Mouse (Mus musculus) gastrocnemius, postnatal 36 days (tissue): ENCODE results near the gene H2-Ob. TPM values are rescaled to one million over a fixed set of nuclear protein-coding genes. Genes with fewer than 3 reads are reported as not detected.

Experiments used
- DNase-seq, 2 experiments: peaks; one replicate each; pipeline ENCODE4 v3.0.0; 2022
- intact Hi-C: fragments of 180-260 bp; cut with DNase I; formaldehyde crosslinking; loops from one replicate; pipeline ENCODE4 v1.15.1; 2025
- total RNA-seq, 2 experiments: library from RNA; stranded (reverse); gene quantifications; 2 replicates each; pipeline ENCODE4 v1.2.3; 2021

The H2-Ob gene
- total RNA-seq, 2 experiments from 2014 or later, result 0.27 TPM; not detected in 1

DNA sequence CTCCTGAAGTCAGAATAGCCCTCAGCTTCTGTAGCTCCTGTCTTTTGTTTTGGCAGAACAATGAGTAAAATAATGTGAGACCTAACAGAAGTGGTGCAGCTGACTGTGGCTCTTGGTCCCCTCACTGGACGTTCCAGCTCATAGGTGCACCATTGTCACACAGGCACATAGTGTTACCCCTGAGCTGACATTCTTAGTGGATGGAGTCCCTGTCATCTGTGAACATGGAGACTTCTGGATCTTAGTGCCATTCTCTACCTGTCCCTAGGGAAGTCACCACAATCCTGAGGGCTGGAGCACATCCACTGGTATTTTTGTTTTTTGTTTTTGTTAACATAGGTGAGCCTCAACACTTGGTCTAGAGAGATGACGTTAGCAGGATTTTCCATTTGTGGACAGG is 32.2 kb downstream of the H2-Ob start:
- intact Hi-C loops, result no loop called here

DNA sequence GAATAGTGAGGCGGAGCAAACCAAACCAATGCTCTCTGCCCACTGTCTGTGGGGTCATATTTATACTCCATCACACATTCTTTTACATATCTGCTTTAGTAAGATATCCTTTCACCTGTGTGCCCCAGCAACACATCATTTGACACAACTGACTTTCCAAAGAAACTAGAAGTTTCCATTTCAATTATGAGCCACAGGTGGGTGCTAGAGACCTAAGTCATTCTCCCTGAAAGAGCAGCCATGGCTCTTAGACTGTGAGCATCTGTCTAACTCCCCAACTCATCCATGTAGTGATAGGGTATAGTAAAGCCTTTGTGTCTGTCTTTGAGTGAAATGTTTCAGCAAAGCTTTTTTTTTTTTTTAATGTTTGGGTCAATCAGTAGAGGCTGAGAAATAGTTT is 33.4 kb downstream of the H2-Ob start:
- intact Hi-C loops, result no loop called here
- DNase-seq, result no peak

More for the DNA sequence above, 32.2 kb downstream of the H2-Ob start:
- DNase-seq, result no peak

DNA sequence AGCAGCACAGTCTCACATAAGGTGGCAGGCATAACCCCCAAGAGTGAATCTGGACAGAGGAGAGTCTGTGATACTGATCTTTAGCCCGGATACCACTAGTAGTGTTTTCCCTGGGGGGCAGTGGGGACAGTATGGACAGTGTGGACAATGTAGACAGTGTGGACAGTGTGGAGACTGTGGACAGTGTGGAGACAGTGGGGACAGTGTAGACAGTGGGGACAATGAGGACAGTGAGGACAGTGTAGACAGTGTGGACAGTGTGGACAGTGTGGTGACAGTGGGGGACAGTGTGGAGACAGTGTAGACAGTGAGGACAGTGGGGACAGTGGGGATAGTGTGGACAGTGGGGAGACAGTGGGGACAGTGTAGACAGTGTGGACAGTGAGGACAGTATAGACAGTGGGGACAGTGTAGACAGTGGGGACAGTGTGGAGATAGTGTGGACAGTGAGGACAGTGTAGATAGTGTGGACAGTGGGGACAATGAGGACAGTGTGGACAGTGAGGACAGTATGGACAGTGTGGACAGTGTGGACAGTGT is 41.9 kb downstream of the H2-Ob start:
- DNase-seq, result no peak
- intact Hi-C loops, result no loop called here

DNA sequence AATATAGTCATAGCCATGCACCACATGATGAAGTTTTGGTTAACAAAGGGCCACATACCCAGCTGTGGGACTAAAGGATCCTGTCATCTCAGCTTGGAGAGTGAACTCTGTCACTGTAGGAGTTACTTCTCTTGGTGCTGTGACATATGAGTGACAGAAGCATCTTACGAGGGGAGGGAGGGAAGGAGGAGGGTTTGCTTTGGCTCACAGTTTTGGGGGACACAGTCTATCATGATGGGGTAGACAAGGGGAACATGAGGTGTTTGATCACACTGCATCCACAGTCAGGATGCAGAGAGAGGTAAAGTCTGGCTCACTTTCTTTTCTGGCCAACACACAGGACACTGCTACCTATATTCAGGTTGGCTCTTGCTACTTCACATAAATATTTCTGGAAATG is 43.1 kb downstream of the H2-Ob start:
- intact Hi-C loops, result no loop called here
- no peak for DNase-seq

DNA sequence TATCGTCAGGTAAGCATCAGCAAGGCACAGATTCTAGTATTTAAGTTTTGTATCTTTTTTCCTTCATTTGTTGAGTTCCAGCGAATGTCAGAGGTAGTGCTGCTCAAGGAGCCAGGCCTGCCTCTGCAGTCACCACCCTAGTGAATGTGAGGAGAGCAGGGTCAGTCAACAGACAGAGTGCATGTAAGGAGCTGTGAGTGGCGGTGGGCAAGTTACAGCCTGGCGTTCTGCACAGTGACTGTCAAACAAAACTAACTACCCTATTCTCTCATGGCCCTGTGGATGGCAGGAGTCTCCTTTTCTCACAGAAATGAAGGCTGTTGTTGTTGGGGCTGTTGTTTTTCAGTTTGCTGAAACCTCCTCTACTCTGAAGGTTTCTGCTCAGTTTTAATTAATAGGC is 46.7 kb downstream of the H2-Ob start:
- intact Hi-C loops, result no loop called here
- no peak for DNase-seq

DNA sequence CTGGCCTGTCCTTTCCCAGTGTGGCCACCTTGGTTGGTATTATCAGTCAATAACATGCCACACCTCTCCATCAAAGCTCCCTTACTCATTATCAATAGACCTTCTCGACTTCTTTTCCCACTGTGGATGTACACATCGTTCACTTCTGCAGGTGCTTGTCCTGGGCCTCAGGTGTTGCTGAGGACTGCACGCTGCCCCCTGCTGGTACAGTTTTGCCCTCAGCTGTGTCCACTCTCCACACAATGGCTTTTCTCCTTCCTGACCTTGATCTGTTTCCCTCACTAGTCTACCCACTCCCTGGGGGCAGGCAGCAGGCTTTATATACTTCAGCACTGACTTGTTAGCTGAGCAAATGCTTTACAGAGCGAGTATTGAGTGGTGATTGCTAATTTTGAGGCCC is 47.1 kb downstream of the H2-Ob start:
- intact Hi-C loops, result no loop called here
- no peak for DNase-seq

DNA sequence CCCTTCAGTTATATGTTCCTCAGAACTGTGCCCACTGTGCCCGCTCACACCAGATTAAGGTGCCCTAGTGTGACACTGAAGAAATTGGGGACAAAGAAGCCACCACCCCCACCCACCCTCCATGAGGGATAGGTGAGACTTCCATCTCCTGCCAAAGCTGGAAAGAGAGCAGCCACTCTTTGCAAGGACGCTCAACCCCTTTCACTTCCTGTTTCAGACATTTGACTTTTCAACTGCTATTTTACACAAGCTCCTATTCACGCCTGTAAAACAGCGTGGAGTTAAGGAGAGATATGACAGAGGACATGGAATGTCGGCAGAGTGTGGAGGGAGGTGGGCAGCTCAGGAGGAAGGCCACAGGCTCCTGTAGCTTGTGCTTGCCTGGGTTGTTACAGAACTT is 47.8 kb downstream of the H2-Ob start:
- DNase-seq, result no peak
- intact Hi-C loops, result no loop called here

DNA sequence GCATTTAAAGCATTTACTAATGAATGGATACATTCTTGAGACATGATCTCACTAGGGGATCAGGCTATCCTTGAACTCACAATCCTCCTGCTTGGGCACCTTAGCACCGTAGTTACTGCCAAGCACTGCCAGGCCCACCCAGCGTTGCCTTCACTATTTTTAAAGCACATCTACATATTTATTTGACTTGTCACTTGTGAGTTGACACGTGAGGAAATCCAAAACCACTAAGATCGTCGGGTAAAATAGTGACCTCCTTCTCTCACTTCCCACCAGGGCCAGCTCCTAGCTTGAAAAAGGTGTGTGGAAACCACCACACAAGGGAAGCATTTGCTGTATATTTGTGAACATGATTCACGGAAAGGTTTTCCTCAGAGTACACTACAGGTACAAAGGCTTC is 48.3 kb downstream of the H2-Ob start:
- DNase-seq, result no peak
- intact Hi-C loops, result no loop called here

DNA sequence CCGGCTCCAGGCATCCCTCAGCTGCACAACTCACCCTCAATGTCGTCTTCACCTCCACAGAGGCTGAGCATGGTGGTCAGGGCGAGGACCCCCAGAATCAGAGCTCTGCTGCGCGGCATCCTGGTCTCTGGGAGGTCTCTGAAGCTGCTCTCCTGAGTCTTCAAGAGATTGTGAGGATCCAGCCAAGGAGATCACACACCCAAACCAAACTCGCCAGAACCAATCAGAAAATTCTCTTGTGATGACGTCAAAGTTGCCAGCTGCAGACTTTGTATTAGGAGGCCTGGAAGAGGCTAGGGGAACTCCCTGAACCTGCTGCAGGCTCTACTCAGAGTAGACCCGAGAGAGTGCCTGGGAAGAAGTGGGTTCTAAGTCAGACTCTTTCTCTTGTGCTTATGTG is 48.9 kb downstream of the H2-Ob start, which contains the start of gene H2-Aa:
Gene H2-Aa, minus strand, starts transcription at position 176 of the 400 bp plus-strand sequence.
- intact Hi-C loops, result no loop called here
- peak; percentile 61 to 65 for DNase-seq

DNA sequence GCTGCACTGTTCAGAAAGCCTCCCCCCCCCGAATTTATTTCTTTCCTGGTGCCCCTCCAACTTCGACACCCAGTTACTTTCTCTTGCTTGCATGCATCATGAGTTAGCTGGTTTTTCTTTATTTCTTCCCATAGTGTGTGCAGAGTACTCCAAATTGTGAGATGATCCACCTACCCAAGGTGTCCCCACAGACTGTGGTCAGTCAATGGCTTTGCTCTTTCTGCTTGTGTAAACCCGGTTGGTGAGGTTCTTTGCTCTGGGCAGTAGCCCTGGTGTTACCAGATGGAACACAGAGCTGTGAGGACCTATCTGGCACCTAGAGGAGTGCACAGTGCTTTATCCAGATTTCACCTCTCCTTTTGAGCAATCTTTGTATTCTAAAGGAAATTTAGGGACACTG is 49.4 kb downstream of the H2-Ob start:
- no peak for DNase-seq
- intact Hi-C loops, result no loop called here

DNA sequence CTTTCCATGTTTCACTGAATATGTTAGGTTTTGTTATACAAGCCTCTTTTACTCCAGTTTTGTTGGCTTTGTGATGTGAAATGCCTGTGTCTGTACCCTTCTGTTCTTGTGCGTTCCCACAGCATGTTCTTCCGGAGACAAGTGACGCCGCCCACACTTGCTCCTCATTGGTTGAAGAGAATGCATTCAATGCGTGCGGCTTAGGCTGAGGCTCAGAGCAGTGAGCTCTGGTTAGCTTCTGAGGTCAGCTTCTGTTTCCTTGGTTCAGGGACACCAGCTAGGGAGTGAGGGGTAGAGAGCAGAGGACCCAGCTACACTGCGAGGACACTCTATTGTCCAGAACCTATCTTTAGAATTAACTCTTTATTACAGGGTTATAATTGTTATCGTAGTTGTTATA is 52.9 kb downstream of the H2-Ob start:
- peak; percentile 59 to 72 for DNase-seq
- intact Hi-C loops, result no loop called here

DNA sequence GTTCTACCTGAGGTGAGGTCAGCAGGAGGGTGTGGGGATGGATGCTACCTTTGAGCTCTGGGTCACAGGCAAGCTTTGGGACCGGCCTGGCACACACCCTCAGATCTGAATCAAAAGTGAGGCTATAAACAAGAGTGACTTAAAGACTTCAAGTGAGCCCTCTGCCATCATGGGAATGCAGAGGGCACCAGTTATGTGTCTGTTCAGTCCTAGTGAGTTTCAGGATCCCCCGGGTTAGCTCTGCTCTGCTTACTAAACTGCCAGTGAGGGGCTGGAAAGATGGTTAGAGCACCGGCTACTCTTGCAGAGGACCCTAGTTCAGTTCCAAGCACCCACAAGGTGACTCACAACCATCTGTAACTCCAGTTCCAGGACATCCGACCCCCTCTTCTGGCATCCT is 53.9 kb downstream of the H2-Ob start:
- intact Hi-C loops, result no loop called here
- no peak for DNase-seq

DNA sequence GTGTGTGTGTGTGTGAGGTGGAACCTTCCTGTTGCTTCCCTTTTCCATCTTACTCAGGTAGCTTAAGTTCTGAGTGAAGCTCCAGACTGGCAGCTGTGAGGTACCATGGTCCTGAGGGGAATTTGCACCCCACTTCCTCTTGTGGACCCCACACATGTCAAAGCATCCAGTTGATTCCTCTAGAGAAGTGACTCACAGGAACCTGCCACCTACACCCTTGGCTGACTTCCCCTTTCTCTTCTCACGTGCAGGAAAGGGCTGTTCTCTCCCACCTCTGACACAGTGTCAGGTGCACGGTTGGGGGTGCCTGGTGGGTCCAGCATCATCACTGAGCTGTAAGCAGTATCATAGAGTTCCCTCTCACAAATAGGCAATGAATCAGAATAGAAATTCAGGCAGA is 54.8 kb downstream of the H2-Ob start:
- no peak for DNase-seq
- intact Hi-C loops, result no loop called here

DNA sequence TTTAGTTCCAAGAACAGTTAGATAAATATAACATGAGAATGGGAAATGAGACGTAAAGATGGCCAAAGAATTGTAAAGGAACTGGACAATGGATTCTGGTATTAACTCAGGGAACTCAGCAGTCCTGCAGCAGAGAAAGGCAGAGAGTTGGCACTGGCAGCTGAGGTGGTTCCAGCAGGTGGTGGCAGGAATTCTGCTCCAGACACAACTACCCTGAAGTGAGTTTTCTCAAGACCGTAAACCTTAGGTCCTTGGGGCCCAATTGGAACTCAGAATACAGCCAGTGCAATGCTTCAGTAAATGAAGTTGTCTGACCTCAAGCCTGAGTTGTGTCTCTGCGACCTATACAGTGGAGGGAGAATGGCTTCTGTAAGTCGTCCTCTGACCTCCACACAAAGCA is 55.5 kb downstream of the H2-Ob start:
- no peak for DNase-seq
- intact Hi-C loops, result no loop called here

DNA sequence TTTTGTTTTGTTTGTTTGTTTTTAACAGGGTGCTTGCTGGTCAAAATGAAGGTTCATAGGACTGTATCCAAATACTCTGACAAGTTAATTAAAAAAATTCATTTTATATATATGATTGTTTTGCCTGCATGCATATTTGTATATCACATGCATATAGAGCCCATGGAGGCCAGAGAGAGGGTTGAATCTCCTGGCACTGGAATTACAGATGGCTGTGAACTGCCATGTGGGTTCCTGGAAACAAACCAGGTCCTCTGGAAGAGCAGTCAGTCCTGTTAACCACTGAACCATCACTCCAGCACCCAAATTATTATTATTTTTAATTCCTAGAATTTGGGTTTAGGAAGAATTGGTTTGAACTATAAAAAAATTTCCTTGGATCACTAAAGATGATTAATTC is 56.6 kb downstream of the H2-Ob start:
- no peak for DNase-seq
- intact Hi-C loops, result no loop called here

DNA sequence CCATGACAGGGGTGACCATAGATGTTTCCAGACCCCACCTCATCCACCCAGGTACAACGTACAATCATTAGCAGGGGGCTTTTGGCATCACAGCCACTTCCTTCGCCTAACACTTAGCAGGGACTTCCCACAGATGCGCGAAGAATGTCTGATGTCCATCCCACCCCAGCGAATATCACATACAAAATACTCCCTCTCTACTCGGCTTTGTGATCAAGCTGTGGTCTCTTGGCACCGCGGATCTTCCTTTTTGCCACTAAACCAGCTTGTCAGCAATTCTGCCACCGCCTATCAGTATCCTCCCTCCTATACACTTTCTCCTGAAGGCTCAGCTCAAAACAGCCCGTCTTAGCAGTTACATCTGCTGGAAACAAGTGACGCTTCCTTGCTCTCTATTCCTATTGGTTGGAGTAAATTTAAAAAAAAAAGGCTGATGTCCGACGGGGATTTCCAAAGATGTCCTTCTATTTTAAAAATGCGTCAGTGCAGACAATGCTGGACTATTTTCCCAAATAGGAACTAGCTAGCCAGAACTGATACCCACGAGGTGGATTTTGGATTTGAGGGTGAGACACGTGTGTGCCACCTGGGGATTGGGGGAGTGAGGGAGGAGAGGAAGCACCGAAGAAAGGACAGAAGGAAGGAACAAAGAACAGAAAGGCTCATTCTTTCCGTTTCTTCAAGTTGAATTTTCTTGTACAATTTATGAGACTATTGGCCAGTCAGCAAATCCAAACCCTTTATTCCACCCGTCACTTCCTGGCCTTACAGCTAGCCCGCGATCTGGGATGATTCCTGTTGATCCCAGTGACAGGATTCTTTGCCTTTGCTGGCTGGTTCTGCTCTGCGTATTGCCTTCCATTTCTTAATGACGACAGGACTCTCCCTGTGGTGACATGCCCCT is 57.4 kb downstream of the H2-Ob start:
- intact Hi-C loops, result no loop called here
- DNase-seq, result no peak

DNA sequence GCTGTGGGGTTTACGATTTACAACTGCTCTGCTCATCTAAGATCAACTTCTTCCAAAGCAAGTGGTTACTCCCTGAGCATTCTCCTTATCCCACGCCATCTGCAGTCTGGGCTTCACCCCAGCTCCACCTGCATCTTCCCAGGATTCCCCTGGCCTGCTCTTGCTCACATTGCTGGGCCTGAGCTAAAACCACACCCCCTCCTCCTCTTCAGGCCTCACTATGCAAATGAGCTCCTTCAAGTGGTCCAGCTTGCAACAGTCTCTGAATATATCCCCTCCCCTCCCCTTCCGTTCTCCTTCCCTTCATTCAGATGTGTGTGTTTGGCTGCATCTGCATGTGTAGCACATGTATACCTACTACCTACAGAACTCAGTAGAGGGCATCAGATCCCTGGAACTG is 60.7 kb downstream of the H2-Ob start:
- intact Hi-C loops, result no loop called here

DNA sequence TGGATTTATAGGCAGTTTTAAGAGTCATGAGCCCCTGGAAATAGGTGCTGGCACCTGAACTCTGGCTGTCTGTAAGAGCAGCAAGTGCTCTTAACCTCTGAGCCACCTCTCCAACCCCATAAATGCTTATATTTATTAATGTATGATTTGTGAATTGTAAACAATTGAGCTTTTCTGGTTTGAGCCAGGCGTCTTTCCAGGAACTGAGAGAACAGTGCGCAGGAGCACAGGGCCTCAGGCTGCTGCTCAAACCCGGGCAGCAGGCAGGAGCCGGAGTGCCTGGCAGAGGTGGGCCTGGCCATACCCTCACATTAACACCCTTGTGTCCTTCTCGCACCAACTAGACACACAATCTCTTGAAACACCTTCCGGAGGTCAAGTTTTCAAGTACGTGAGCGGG is 61.4 kb downstream of the H2-Ob start:
- intact Hi-C loops, result no loop called here
- no peak for DNase-seq

More for the DNA sequence above, 60.7 kb downstream of the H2-Ob start:
- DNase-seq, result no peak

DNA sequence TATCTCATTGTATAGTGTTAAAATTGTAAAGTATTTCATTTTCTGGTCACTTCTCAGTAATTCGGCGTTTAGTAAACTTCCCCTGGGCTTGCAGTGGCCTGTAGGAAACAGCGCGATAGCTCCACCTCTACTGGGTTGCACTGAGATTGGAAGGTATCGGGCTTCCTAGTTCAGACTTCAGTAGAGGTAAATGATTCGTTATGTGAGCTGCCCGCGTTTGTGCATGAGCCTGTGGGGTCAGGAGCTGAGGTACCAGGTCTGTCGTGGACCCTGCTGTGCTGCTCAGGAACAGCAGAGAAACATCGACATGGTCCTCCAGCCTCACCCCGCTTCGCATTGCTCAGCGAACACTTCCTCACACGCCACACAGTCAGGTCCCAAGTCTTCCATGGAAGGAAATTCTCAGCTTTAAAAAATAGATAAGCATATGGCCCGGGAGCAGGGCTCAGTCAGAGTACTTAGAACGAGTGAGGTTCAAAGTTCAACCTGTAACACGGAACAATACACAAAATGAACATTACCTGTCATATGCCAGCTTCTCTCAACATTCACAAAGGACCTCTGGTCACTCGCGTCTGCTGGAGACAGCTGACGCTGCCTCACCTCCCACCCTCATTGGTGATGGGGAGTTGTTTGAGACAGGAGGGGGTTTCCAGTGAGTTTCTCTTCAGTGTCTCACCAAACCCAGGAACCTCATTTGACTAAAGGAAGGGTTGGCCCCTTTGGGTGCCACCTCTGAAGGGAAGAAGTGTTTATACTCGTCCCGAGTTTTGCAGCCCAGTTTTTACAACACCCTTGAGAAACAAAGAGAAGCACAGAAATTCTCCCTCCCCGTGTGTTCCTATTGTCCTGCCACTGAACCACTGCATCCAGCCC is 62.2 kb downstream of the H2-Ob start:
- DNase-seq, result no peak
- intact Hi-C loops, result no loop called here

DNA sequence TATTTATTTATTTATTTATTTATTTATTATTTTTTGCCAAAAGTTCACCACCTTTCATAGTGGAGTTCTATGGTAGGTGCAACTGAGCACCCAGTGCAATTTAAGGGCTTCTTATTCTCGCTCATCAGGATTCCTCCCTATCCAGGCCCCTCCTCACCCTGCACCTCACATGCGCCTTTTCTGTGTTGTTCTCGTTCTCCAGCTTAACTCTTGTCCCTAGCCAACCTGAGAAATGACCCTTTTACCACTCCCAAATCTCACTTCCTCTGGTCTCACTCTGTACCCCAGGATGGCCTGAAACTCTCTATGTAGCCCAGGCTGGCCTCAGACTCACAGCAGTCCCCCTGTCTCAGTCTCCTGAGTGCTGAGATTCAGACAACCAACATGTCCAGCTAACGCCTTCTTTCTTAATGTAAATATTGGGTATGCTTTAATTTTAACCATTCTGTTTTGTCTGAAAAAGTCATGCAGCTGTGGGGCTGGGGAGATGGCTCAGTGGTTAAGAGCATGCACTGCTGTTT is 63.0 kb downstream of the H2-Ob start:
- intact Hi-C loops, result no loop called here
- DNase-seq, result no peak

DNA sequence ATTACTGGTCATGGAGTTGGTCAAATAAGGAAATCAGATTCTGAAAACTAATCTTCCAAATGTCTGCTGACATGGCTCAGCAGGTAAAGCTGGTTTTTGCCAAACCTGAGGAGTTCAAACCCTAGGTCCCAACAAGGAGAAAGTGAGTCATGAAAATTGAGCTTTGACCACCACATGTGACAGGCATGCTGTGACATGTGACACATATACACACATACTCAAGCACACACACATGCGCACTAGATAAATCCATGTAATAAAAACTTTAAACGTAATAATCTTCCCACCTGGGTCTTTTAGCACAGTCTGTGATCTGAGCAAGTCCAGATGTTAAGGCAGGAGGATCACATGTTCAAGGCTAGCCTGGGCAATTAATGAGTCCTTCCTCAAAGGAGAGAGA is 65.1 kb downstream of the H2-Ob start:
- intact Hi-C loops, result no loop called here
- DNase-seq, result no peak
